Mouse (Mus musculus): ENCODE measurements at regions not wholly inside any gene's neighbourhood (a gene's known extent, or its start where the extent isn't known, plus 50 kb on each side); places are given as distances from the start of the nearest gene placed in this dataset.

- no peak for DNase-seq (ENCODE audit: extremely low read depth, insufficient read length, low spot score)
Observed at GRCm38 (mm10) chr3:50813760-50814400, 370.5 kb upstream of the Slc7a11 start.

DNA sequence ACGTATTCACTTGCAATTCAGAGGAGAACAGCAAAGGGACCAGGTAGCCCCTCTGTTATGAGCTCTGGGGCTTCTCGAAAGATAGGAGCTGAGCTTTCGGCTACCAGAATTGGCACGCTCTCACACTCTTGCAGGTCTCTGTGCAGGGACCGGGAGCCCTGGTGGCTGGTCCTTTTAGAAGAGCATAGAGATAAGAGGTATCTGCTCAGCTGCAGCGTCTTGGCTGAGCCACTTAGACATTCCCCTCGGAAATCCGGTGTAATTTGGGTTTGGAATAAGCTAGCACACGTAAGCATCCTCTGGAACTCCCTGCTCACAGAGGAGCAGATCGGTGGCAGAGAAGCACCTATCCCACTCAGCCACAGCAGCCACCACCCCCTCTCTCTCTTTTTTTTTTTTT lies 372.3 kb upstream of the Slc7a11 start:
- DNase-seq (ENCODE audit: extremely low read depth, insufficient read length, low spot score) = no peak

DNA sequence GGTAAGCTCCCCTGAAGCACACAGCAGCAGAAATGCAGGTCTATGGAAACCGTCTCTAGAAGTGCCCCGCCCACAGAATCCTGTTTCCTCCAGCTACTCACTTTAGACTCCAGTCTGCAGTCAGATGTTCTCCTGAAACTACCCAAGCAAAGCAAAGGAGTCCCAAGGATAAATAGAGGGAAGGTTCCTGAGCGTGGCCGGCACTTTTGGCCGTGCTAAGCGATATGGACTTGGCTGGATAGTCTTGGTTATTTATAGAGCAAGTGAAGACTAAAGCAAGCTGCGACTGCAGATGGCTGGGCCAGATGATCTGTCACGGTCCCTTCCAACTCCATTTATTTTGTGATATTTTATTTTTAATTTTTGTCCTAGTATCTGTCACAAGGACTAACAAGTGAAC lies 373.1 kb upstream of the Slc7a11 start:
- no peak for DNase-seq (ENCODE audit: extremely low read depth, insufficient read length, low spot score)

DNA sequence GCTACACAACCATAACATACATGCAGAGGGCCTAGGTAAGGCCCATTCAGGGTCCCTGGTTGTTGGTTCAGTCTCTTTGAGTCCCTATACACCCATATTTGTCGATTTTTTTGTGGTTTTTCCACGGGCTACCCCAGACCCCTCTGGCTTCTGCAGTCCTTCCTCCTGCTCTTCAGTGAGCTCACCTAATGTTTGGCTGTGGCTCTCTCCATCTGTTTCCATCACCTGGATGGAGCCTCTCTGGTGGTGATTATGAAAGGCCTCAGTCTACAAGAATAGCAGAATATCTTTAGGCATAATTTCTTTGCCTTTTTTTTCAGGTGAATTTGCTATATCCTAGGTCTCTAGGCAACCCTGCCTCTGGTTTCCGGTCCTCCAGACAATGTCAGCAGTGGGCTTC lies 373.9 kb upstream of the Slc7a11 start:
- no peak for DNase-seq (ENCODE audit: extremely low read depth, insufficient read length, low spot score)

- DNase-seq (ENCODE audit: extremely low read depth, insufficient read length, low spot score) = no peak
Observed at GRCm38 (mm10) chr3:50820776-50821175, 377.4 kb upstream of the Slc7a11 start.

DNA sequence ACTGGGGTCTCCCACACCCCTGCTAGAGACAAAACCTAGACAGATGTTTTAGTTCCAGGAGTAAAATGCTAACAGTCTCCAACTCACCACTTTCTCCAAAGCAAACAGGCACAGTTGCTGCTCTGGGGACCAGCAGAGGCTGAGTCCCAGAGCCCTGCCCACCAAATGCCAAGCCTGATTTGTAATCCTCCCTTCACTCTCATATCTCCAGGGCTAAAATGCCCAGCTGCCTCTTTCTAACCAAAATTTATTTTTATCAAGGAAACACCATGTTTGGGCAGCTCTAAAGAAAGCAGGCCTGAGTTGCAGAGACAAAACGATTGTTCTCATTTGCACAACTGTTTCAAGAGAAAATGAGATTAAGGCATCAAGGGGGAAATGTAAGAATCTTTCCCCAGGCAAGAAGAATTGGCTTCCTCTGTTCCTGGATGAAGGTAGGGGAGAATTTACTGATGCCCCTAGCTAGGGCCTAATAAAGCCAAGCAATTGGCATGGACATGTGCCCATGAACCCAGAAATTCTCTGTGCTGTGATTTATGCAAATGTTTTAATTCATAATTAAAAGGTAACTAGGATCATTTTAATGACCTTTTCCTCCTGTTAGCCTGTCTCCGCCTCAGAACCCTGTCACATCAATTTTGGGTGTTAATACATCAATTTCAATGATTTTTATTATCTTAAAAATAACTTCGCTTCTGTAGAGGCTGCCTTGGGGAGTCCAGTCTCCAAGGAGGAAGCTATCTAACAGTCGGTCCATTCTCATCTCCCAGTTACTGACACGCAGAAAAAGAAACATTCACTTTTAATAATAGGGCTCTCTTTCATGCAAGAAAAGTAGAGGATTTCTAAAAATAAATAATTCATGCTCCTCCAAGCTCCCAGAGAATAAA lies 382.4 kb upstream of the Slc7a11 start:
- DNase-seq (ENCODE audit: extremely low read depth, insufficient read length, low spot score) = no peak

GRCm38 (mm10) chr3:50826424-50826819 lies 383.0 kb upstream of the Slc7a11 start:
- no peak for DNase-seq (ENCODE audit: extremely low read depth, insufficient read length, low spot score)

- DNase-seq (ENCODE audit: extremely low read depth, insufficient read length, low spot score) = no peak
Observed at GRCm38 (mm10) chr3:50829211-50829610, 385.8 kb upstream of the Slc7a11 start.

- no peak for DNase-seq (ENCODE audit: extremely low read depth, insufficient read length, low spot score)
Observed at GRCm38 (mm10) chr3:50830446-50830845, 387.0 kb upstream of the Slc7a11 start.

DNA sequence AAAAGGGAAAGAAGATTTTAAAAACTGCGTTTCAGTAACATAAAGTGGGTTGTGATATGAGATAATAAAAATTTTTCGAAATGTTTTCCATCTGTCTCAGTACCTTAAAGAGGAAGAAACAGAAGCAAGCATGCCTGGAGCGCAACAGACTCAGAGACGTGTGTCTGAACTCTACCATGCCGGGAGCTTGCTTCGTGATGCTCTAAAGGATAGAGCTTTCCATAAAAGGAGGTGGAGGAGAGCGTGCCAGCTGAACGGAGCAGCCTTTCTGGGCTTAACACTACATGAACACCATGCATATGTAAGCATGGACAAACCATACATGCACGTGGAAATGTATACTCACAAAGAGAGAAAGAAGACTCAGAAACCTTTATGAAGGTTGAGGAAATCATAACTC lies 387.5 kb upstream of the Slc7a11 start:
- no peak for DNase-seq (ENCODE audit: extremely low read depth, insufficient read length, low spot score)

DNA sequence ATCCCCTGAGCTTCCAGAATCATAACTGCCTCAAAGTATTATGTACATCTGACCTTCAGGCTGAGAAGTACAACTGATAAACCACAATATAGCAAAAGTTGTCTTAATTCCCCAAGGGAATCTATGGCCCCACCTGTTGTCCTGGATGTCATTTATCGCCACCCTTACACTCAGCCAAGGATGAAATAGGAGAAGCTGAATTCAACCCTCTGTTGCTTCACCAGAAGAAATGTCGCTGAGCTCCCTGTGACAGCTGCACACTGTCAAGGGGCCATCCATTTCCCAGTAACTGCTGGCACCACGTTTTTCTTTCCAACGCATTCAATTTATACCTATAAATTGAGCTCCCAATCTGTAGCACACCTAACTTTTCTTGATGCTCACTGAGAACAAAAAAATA lies 382.0 kb upstream of the Noct start:
- no peak for DNase-seq (ENCODE audit: extremely low read depth, insufficient read length, low spot score)

DNA sequence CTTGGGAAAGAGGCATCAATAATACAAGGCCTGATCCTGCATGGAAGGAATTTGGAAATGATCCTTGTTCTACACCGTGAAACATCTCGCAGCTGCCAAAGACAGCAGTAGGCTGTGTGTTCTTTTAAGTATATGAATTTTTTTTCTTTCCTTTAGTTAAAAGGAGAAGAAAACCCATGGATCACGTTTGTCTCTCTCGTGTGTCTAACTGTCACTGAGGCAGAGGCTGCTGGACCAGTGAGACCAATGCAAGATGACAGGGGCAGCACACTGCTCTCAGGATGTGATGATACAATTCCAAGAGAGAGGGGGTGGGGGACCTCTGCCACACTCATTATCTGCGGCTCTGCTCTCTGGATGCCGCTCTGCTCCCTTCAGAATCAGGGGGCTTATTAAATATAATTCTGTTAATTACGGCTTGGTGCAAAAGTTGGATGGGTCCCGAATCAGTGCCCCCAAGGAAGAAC lies 379.4 kb upstream of the Noct start:
- no peak for DNase-seq (ENCODE audit: extremely low read depth, insufficient read length, low spot score)

GRCm38 (mm10) chr3:50845311-50845710 lies 378.9 kb upstream of the Noct start:
- DNase-seq (ENCODE audit: extremely low read depth, insufficient read length, low spot score) = no peak

GRCm38 (mm10) chr3:50848528-50848927 lies 375.7 kb upstream of the Noct start:
- no peak for DNase-seq (ENCODE audit: extremely low read depth, insufficient read length, low spot score)

DNA sequence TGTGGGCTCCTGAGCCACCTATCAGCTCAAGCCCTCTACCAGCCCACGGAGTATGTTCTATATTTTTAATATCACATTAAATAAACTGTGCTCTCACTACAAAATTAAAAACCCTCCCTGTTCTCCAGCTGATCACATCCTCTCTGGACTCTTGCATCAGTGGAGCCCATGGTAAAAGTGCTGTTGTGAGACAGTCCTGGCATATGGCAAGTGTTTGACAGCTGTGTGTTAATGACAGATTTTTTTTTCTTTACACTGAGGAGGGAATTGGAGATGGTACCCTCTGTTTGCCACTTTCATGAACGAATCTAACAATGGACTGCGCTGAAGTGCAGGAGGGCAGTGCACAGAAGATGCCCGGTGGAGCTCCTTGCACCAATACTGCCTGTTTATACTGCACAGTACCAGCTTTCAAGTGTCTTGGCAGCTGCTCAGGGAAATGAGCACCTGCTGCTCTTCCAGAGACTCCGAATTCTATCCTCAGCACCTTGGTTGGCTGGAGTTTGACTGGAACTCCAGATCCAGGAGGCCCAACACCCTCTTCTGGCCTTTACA lies 373.1 kb upstream of the Noct start:
- DNase-seq (ENCODE audit: extremely low read depth, insufficient read length, low spot score) = no peak

- no peak for DNase-seq (ENCODE audit: extremely low read depth, insufficient read length, low spot score)
Observed at GRCm38 (mm10) chr3:50867105-50867504, 357.1 kb upstream of the Noct start.

- DNase-seq (ENCODE audit: extremely low read depth, insufficient read length, low spot score) = no peak
Observed at GRCm38 (mm10) chr3:50869211-50869610, 355.0 kb upstream of the Noct start.

DNA sequence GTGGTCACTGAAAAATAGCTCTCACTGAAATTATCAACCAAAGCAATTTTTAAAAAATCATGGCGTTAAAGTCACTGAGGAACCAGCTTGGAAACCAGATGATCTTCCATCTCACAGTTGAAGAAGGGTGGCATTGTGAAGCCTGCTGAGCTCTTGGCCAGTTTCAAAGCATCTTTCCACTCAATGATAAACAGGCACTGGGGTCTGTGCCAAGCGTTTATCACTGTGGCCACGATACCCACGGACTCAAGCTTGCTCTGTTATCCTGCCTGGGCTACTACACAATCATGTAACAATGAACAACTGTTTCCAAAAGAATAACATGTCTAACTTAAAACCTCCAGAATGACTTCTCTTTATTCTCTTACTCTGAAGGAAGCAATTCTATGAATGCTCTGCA lies 345.2 kb upstream of the Noct start:
- DNase-seq (ENCODE audit: extremely low read depth, insufficient read length, low spot score) = no peak

GRCm38 (mm10) chr3:50879595-50879994 lies 344.7 kb upstream of the Noct start:
- no peak for DNase-seq (ENCODE audit: extremely low read depth, insufficient read length, low spot score)

GRCm38 (mm10) chr3:50881437-50882248 lies 342.6 kb upstream of the Noct start:
- no peak for DNase-seq (ENCODE audit: extremely low read depth, insufficient read length, low spot score)

GRCm38 (mm10) chr3:50882249-50882733 lies 342.0 kb upstream of the Noct start:
- no peak for DNase-seq (ENCODE audit: extremely low read depth, insufficient read length, low spot score)

Data from 3134 (cell line).